Mouse (Mus musculus): Measurements from ENCODE around the gene Mysm1. TPM values are rescaled to one million over a fixed set of nuclear protein-coding genes. Genes with fewer than 3 reads are reported as not detected.

Gene Mysm1
- total and polyA plus RNA-seq, 3 experiments: 4.2 to 84.1 (median 61.3) TPM

DNA sequence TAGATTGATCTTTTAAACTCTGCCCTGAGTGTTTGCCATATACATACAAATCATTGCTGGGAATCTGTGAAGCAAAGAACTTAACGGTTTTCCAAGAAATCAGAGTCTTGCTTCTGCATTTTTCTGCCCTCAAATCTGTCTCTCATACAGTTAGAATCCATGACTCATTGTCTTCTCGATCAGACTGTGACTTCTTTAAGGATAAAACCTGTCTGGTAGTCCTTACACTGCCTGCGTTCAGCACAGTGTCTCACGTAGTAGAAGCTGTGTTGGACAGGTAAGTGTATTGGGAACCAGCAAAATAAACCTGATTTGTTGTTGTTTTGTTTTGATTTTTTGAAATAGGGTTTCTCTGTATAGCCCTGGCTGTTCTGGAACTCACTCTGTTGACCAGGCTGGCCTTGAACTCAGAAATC is 608 bp upstream of the Mysm1 start:
- ATAC-seq (ENCODE audit: extremely low read depth, insufficient number of reproducible peaks, low FRiP score, poor library complexity, severe bottlenecking) (no peak), DNase-seq (ENCODE audit: low spot score) (no peak)
- Histone ChIP-seq H3K9me3 (replicated peaks) (no peaks in the 10 kb centered on the region), H3K27me3 (ENCODE audit: insufficient read depth, low read length) (no peaks in the 10 kb centered on the region), H3K4me3 (ENCODE audit: low read depth, low read length) (peak overlapping the region; percentile 93), H3K4me1 (ENCODE audit: insufficient read depth, low read depth, low read length) (peaks cover 22% of the 10 kb centered on the region), H3K36me3 (replicated peaks) (peaks cover 23% of the 10 kb centered on the region)
- TF ChIP-seq TAL1 (conservative IDR thresholded peaks at IDR 0.05; ENCODE audit: low read depth, low read length): no peak
- TF ChIP-seq POLR2AphosphoS5 (IDR thresholded peaks at IDR 0.05; ENCODE audit: insufficient replicate concordance, low read depth, low read length): no peak
- TF ChIP-seq GATA2 (IDR thresholded peaks at IDR 0.05; ENCODE audit: borderline replicate concordance, low read depth, low read length): no peak
- TF ChIP-seq CTCF (IDR thresholded peaks at IDR 0.05; ENCODE audit: low read depth, low read length): no peak
- TF ChIP-seq GATA1 (IDR thresholded peaks at IDR 0.05; ENCODE audit: borderline replicate concordance, low read length): no peak

DNA sequence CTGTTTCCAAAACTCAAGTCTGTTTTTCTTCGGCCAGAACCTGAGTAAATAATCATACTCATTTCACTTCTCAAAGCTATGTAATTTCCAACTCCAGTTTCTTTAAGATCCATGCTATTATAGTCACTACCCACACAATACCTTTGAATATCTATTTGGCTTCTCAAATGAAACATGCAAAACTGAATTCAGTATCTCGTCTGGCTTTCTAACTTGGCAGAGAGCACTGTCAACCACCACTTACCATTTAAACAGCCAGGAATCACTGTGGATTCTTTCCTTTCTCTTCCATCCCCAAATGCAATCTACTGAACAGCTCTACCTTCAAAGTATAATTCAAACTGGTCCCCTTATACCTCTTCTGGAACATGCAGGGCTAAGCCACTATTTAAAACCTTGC is 5.6 kb downstream of the Mysm1 start:
- Histone ChIP-seq H3K4me1 (ENCODE audit: insufficient read depth, low read depth, low read length) (peaks cover 19% of the 10 kb centered on the region), H3K9me3 (replicated peaks) (no peaks in the 10 kb centered on the region), H3K27me3 (ENCODE audit: insufficient read depth, low read length) (no peaks in the 10 kb centered on the region), H3K36me3 (replicated peaks) (peaks cover 70% of the 10 kb centered on the region), H3K4me3 (ENCODE audit: low read depth, low read length) (no peak overlapping the region)
- ATAC-seq (ENCODE audit: extremely low read depth, insufficient number of reproducible peaks, low FRiP score, poor library complexity, severe bottlenecking): no peak
- no peak for TF ChIP-seq TAL1 (conservative IDR thresholded peaks at IDR 0.05; ENCODE audit: low read depth, low read length)
- no peak for TF ChIP-seq GATA1 (IDR thresholded peaks at IDR 0.05; ENCODE audit: borderline replicate concordance, low read length)
- TF ChIP-seq GATA2 (IDR thresholded peaks at IDR 0.05; ENCODE audit: borderline replicate concordance, low read depth, low read length): no peak
- TF ChIP-seq CTCF (IDR thresholded peaks at IDR 0.05; ENCODE audit: low read depth, low read length): no peak
- TF ChIP-seq POLR2AphosphoS5 (IDR thresholded peaks at IDR 0.05; ENCODE audit: insufficient replicate concordance, low read depth, low read length): no peak
- DNase-seq (ENCODE audit: low spot score): no peak

DNA sequence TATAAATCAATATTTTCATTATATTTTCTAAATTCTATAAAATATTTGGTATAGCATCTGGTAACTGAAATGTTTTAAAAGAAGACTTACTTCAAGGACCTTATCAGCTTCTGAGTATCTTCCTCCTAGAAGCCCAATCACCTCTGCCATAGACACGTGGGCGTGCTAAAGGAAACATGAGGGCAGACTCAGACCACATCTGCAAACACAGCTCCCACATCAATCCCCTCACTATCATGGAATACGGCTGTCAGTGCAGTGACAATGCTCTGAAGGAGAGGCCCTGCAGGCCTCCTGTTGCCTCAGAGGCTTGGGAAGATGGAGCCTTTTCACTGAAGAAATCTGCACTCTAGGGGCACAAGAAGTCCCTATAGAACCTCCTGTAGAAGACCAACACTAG is 26.1 kb downstream of the Mysm1 start:
- no peak for DNase-seq (ENCODE audit: low spot score)
- H3K4me1 ChIP-seq (ENCODE audit: insufficient read depth, low read depth, low read length): no peaks in the 10 kb centered on the region
- H3K9me3 ChIP-seq (replicated peaks): no peaks in the 10 kb centered on the region
- no peak for TF ChIP-seq TAL1 (conservative IDR thresholded peaks at IDR 0.05; ENCODE audit: low read depth, low read length)
- TF ChIP-seq POLR2AphosphoS5 (IDR thresholded peaks at IDR 0.05; ENCODE audit: insufficient replicate concordance, low read depth, low read length): no peak
- no peak for TF ChIP-seq GATA2 (IDR thresholded peaks at IDR 0.05; ENCODE audit: borderline replicate concordance, low read depth, low read length)
- no peak for TF ChIP-seq CTCF (IDR thresholded peaks at IDR 0.05; ENCODE audit: low read depth, low read length)
- TF ChIP-seq GATA1 (IDR thresholded peaks at IDR 0.05; ENCODE audit: borderline replicate concordance, low read length): no peak
- peaks cover 79% of the 10 kb centered on the region for H3K36me3 ChIP-seq (replicated peaks)
- H3K27me3 ChIP-seq (ENCODE audit: insufficient read depth, low read length): no peaks in the 10 kb centered on the region
- ATAC-seq (ENCODE audit: extremely low read depth, insufficient number of reproducible peaks, low FRiP score, poor library complexity, severe bottlenecking): no peak
- no peak overlapping the region for H3K4me3 ChIP-seq (ENCODE audit: low read depth, low read length)

DNA sequence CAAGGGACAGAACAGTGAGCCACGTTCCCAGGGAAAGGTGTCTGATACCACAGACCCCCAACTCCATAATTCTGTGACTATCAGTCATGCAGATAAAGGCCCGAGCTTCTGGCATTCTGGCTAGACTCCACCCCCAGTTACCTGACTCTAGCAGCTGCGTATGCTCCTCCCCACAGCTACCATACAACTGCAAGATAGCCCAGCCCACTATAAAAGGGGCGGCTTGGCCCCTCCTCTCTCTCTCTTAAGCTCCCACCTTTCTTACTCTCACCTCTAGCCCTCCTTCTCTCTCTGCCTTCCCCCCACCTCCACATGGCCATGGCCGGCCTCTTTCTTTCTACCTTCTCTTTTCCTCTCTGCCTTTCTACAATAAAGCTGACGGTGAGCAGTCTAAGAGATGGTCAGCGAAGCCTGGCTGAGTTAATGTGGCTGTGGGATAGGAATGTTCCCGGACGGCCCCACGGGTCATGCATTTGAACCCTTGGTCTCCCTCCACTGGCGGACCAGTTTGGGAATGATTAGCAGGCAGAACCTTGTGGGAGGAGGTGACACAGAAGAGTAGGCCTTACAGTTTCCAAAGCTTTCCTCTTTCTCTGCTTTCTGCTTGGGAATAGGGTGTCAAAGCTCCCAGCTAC is 37.6 kb downstream of the Mysm1 start:
- DNase-seq (ENCODE audit: low spot score) (no peak), ATAC-seq (ENCODE audit: extremely low read depth, insufficient number of reproducible peaks, low FRiP score, poor library complexity, severe bottlenecking) (no peak)
- Histone ChIP-seq H3K4me1 (ENCODE audit: insufficient read depth, low read depth, low read length) (no peaks in the 10 kb centered on the region), H3K36me3 (replicated peaks) (peaks cover 54% of the 10 kb centered on the region), H3K4me3 (ENCODE audit: low read depth, low read length) (no peak overlapping the region), H3K27me3 (ENCODE audit: insufficient read depth, low read length) (no peaks in the 10 kb centered on the region), H3K9me3 (replicated peaks) (no peaks in the 10 kb centered on the region)
- TF ChIP-seq GATA1 (IDR thresholded peaks at IDR 0.05; ENCODE audit: borderline replicate concordance, low read length): no peak

DNA sequence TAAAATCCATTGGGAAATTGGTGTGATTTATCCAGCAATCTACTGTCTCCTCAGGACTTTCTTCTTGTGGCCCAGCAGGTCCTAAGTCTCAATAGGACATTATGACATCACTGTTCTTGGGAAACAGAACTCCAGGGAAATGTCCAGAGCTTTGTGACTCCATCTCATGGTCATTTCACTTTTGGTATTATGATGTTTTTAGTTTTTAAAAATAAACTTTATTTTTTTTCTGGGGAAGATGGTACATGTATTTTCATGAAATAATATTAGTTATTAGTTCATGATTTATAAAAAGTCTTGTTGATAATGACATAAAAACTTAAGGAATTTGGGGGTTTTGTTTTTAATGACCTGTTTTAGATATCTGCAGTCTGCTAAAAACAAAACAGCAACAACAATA is 50.2 kb downstream of the Mysm1 start, which contains the start of gene Eqtn:
Gene Eqtn (minus strand): TSS at position 101 of the 400 bp plus-strand sequence.
- Histone ChIP-seq H3K27me3 (ENCODE audit: insufficient read depth, low read length) (no peaks in the 10 kb centered on the region; the same call in 1 of the 2 replicates), H3K36me3 (replicated peaks) (no peaks in the 10 kb centered on the region), H3K4me1 (ENCODE audit: insufficient read depth, low read depth, low read length) (no peaks in the 10 kb centered on the region), H3K4me3 (ENCODE audit: low read depth, low read length) (no peak within 1 kb of the TSS), H3K9me3 (replicated peaks) (no peaks in the 10 kb centered on the region)
- DNase-seq (ENCODE audit: low spot score) (no peak), ATAC-seq (ENCODE audit: extremely low read depth, insufficient number of reproducible peaks, low FRiP score, poor library complexity, severe bottlenecking) (no peak)
- TF ChIP-seq TAL1 (conservative IDR thresholded peaks at IDR 0.05; ENCODE audit: low read depth, low read length) (no peak), GATA1 (IDR thresholded peaks at IDR 0.05; ENCODE audit: borderline replicate concordance, low read length) (no peak), POLR2AphosphoS5 (IDR thresholded peaks at IDR 0.05; ENCODE audit: insufficient replicate concordance, low read depth, low read length) (no peak), CTCF (IDR thresholded peaks at IDR 0.05; ENCODE audit: low read depth, low read length) (no peak), GATA2 (IDR thresholded peaks at IDR 0.05; ENCODE audit: borderline replicate concordance, low read depth, low read length) (no peak)

DNA sequence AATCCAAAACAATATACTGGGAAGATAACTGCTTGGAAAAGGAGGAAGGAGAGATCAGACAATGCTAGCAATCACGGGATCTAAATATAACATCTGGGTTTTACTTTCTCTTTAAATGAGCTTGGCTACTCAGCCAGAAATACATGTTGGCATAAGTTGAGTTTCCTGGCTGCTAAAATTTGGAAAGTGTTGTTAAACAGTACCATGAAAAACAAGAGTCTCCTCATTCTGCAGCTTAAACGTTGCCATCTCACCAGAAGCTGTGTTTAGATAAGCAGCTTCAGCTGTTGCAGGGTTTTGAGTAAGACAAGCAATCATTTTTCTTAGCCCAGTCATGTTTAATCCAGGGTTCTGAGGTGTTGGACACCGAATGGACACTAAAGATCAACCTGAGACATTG is 77.1 kb downstream of the Mysm1 start:
- no peak for TF ChIP-seq POLR2AphosphoS5 (IDR thresholded peaks at IDR 0.05; ENCODE audit: insufficient replicate concordance, low read depth, low read length)
- H3K27me3 ChIP-seq (ENCODE audit: insufficient read depth, low read length): no peaks in the 10 kb centered on the region
- H3K36me3 ChIP-seq (replicated peaks): no peaks in the 10 kb centered on the region
- no peak overlapping the region for H3K4me3 ChIP-seq (ENCODE audit: low read depth, low read length)
- DNase-seq (ENCODE audit: low spot score) (no peak), ATAC-seq (ENCODE audit: extremely low read depth, insufficient number of reproducible peaks, low FRiP score, poor library complexity, severe bottlenecking) (no peak)
- no peaks in the 10 kb centered on the region for H3K4me1 ChIP-seq (ENCODE audit: insufficient read depth, low read depth, low read length)
- H3K9me3 ChIP-seq (replicated peaks): no peaks in the 10 kb centered on the region

DNA sequence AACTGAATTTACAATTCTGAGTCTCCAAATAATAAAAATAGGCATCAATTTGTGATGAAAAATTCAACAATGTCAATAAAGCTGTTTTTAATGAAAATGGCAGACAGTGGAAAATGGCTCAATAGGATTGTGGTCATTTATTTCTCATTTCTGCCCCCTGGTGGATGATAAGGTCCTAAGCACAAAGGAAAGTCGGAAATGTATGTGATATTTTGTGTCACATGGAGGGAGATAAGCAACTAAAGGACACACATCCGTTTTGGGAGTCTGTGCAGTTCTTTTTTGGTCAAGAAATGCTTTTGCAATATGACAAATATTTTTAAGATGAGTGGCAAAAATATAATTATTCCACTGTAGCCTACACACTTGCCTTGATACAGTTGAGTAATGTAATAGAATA is 78.2 kb downstream of the Mysm1 start:
- Histone ChIP-seq H3K9me3 (replicated peaks) (no peaks in the 10 kb centered on the region), H3K4me3 (ENCODE audit: low read depth, low read length) (no peak overlapping the region), H3K36me3 (replicated peaks) (no peaks in the 10 kb centered on the region), H3K27me3 (ENCODE audit: insufficient read depth, low read length) (no peaks in the 10 kb centered on the region), H3K4me1 (ENCODE audit: insufficient read depth, low read depth, low read length) (no peaks in the 10 kb centered on the region)
- ATAC-seq (ENCODE audit: extremely low read depth, insufficient number of reproducible peaks, low FRiP score, poor library complexity, severe bottlenecking) (no peak), DNase-seq (ENCODE audit: low spot score) (no peak)
- TF ChIP-seq POLR2AphosphoS5 (IDR thresholded peaks at IDR 0.05; ENCODE audit: insufficient replicate concordance, low read depth, low read length) (no peak), GATA2 (IDR thresholded peaks at IDR 0.05; ENCODE audit: borderline replicate concordance, low read depth, low read length) (no peak), GATA1 (IDR thresholded peaks at IDR 0.05; ENCODE audit: borderline replicate concordance, low read length) (no peak), CTCF (IDR thresholded peaks at IDR 0.05; ENCODE audit: low read depth, low read length) (no peak; the same call in 1 of the 2 replicates), TAL1 (conservative IDR thresholded peaks at IDR 0.05; ENCODE audit: low read depth, low read length) (no peak)

All from G1E (cell line).